Mouse (Mus musculus) CD8-positive naive resting alpha-beta T cell, adult 2 months (primary cell): ENCODE measurements at regions not wholly inside any gene's neighbourhood (a gene's known extent, or its start where the extent isn't known, plus 50 kb on each side); places are given as distances from the start of the nearest gene placed in this dataset.

Experiments used
- DNase-seq, 2 experiments: peaks; one replicate each; pipeline ENCODE4 v3.0.0; 2022; ENCODE audit warnings: low read depth in 2 of 2, low spot score in 2 of 2

DNA sequence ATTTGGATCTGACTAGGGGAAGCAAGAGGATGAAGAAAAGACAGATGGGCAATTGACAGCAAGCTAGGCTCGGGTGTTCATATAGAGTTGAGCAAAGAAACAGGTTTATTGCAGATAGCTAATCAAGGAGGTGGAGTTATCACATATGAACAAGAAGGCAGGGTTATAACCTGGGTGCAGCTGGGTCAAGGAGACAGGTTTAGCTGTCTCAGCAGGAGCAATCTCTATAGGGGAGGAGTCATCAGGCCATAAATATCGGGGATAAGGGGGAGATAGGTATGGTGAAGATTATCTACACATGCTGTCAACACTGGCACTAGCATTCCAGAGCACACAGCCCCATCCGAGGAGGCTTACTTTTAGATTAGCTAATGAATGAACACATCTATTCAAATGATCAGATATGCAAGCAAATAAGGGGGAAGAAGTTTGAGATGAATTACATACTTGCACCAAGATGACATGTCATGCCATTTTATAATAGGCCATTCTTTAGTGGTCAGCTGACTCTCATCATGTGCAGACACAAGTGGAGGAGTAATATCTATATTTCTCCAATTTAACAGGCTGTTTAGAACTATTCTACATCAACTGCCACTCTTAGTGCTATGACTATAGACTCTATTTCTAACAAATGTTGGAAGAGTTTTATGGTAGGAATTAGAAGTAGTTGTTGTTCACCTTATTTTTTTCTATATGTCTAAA is 76.9 kb downstream of the Lhx9 start:
- DNase-seq = no peak

DNA sequence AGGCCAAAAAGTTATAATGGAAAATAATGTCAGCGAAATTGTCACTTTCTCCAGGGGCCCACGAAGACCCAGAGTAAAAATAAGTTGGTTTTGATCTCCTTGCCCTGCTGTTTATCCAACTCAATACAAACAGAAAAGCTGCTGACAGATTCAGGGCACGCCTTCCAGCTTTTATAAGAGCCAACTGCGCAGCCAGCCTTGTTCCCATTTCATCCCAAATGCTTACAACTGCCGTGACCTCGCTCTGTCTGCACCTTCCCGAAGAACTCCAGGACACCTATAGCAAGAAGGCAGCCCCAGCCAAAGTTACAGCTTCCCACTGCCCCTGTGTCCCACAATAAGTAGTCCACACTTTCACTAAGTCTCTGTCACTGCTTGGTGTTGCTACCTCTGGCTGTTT is 85.5 kb downstream of the Lhx9 start:
- no peak for DNase-seq

DNA sequence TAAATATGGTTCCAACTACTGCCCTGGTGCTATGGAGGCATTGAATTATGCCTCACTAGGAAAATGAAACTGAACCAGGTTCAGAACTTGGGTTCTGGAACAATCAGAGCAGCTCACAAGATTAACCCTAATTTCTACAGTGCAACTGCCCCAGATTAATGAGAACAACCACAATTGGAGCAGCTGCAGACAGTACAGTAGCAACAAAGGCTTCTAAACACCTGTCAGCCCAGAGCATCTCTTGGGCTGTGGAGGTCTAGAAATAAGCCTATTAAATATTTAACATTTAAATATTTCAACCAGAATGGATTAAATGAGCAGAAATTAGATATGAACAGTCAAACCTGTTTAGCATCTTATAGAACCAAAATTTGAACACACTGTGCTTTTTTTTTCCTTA is 90.6 kb downstream of the Lhx9 start:
- no peak for DNase-seq

DNA sequence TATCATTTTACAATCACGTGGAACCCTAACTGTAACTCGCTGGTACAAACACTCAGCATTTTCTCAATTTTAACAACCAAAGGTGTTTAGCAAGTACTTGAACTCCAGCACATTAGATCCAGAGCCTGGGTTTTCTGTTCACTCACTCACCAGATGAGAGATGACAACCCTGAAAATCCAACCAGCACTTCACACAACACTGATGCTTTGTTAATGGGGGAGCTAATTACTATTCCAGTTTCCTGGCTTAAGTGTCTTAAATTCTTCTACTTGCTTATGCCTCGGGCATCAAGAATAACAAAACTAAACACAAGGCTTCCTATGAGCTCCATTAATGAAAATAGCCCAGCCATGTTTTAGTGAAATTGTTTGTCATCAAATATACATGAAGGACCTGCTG is 113.4 kb upstream of the Nek7 start:
- DNase-seq = no peak

DNA sequence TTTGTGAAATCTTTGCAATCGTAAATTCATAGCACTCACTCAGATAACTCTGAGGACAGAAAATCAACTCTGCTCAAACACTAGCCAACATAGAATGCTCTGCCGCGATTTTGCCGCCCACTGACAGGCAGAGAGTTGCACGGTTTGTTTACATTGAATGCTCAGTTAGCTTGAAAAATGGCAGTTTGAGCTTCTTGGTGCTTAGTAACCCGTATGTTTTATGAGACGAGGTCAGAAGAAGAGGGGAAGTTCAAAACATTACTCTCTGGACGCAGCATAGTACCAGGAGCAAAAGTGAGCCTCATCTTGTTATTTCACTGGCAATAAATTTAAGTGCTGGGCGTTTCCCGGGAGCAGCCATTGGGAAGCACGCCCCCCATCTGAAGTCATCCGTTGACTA is 111.1 kb upstream of the Nek7 start:
- DNase-seq = no peak

DNA sequence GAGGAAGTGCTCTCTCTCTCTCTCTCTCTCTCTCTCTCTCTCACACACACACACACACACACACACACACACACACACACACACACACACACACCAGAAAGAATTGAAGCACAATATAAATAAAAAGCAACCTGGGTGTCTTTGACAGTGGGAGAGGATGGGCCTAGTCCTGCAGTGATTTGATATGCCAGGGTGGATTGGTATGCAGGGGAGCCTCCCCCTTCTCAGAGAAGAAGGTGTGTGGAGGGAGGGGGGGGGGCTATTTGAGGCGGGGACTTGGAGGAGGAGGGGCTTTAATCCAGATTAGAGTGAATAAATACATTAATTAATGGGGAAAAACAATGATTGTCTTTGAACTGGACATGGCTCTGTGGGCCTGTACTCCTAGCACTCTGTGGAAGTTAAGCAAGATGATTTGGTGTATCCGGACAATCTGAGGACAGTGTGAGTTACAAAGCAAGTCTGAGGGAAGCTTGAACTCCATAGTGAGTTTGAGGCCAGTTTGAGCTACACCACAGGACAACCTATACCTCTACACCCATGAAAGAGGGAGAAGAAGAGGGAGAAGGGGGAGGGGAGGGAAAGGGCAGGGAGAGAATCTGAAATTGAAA is 109.3 kb upstream of the Nek7 start:
- no peak for DNase-seq

DNA sequence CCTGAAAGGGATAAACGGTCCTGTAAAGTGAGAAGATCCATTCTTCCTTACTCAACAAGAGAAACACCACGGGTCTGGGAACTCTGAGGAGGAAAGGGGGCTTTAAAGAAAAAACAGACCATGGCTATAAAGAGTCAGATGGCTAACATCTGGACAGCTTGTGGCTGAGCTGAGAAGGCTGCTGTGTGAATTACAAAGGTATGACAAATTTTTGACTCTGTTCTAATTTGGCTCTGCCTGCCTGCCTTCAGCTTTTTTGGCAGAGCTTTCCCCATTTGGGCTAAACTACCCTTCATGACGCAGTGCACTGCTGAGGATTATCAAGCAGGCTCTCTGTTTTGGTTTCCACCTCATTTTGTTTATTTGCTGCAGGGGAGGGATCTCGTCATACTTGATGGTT is 100.8 kb upstream of the Nek7 start:
- DNase-seq = no peak

DNA sequence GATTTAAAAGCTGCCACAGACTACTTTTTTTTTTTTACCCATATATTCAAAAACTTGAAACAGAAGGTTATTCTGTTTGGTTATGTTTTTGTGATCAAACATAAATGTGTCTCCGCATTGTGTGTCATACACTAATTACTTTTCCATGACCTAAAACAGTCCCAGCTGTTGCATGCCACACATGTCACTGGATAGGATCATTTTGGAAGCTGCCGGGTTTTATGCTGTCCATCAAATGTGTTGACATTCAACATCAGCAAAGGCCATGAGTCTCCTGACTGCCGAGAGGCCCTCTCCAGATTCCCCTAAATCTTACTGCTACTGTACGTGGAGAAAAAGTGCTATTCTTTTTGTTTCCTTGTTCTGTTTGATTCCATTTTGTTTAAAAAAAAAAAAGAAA is 99.4 kb upstream of the Nek7 start:
- no peak for DNase-seq

DNA sequence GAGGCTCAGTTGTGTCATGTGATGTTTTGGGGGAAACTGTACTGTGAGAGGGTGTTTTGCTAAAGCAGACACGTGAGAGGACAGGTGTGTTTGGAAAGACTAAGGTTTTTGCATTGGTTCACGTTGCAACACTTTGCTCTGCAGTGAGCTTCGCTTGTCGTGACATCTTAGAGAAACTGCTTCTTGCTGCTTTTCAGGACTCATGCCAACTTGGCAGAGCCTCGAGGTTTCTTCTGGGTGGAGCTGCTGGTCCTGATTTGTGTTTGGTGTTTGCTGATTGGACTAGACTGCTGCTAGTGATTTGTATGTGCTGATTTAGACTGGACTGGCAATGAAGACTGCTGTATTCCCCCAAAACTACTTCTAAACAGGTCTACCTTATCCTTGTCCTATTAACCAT is 97.0 kb upstream of the Nek7 start:
- DNase-seq = no peak

DNA sequence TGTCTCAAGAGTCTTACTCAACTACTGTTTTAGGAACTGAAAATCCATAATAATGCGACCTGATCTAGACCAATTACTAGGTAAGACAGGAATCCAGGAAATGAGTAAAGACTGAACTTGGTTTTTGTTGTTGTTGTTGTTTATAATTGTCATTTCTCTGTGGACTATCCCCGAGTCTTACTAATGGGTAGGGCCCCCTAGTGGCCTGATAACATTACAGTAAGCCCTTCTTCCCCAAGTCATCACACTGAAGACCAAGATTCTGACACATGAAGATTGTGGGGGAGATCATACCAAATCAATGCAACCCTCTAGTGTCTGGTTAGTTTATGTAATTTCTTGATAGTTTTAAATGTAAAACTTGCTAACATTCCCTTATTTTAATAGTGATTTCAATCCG is 95.2 kb upstream of the Nek7 start:
- DNase-seq = no peak

DNA sequence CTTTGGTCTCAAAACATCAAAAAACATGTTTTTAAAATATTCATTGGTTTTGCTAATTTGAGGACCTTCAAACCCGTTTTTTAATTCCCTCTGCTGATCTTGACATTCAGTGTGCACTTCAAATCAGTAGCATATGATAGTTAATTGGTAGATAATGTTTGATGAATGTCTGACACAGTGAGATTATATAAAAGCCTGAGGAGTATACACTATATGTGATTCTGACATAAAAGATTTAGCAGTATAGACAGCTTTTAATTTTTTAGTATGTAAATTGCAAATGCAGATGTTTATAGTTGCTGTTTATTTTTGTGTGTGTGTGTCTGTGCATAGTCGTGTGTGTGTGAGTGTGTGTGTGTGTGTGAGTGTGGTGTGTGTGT is 89.3 kb upstream of the Nek7 start:
- DNase-seq = no peak

DNA sequence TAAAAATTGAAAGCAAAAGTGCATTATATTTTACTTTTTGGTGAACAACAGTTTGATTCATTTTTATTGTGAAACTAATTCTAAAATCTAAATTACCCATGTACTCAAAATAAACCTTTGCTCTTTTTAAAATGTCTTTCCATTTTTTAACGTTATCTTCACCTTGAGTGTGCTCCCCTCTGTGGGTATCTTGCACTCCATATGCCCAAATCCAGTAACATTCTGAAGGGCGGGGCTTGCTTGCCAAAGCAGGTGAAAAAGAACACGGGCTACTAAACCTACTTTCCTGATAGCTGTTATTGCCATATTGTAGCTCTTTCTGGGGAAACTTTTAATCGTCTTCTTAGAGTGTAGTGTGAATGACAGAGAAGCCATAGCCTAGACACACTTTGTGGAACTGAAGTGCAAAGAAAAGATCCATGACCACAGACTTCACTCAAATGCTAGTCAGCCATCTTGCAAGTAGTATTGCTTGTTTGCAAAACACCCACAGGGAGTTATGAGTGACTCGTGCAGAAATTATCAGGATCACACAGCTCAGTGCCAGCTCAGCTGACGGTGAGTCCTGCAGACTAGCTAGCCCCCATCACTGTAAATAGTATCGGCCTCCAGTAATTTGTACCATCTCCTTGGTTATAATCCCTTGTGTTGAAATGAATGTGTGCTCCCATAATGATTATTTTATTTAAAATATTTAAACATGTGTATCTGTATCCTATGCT is 88.7 kb upstream of the Nek7 start:
- DNase-seq = no peak

DNA sequence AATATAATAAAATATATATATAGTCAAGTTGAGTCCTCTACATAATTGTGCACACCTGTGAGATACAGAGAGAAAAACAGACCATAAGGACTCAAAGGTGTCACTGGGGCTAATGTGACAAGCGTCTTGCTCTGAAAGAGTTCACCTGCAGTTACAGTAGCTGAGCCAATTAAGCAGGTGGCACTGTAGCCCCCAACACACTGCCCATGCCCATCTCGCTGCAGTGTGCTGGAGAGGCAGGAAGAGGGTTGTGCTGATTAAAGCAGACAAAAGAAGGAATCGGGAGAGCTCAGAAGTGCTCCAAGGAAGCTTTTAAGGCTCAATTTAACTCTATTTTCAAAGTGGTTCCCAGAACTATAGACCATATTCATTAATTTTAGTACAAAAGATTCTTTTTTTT is 88.0 kb upstream of the Nek7 start:
- DNase-seq = no peak

DNA sequence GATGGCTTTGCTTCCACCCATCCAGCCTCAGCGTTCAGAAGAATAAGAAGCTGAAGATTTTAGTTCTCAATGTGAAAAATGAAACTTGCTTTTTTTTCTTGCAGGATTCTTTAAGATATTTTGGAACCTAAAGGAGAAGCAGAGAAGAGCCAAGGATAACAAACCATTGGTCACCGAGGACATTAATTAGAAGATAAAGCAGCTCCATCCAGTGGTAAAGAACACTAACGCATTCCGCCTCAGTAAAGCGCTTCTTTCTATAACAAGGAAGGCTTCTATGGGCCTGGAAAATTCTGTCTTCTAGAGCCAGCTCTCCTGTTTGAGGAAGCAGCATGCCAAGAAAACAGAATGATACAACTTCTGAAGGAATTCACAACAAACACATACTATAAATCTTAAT is 83.3 kb upstream of the Nek7 start:
- no peak for DNase-seq

DNA sequence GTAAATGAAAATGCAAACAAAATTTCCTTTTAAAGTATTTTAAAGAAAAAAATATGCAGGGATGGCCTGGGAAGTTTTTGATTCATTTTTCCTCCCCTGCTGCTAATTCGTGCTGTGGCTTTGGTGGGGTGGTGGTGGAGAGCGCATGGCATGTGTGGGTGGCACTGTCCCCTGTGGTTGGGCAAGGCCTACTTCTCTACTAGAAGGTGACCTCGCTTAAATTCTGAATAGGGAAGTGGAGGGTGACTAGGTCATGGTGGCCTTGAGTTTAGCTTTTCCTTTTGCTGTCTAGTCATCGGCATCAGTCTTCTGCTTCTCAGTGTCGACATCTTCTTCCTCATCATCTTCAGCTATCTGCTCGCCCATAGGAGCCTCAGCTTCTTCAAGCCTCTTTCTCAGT is 69.3 kb upstream of the Nek7 start:
- no peak for DNase-seq

DNA sequence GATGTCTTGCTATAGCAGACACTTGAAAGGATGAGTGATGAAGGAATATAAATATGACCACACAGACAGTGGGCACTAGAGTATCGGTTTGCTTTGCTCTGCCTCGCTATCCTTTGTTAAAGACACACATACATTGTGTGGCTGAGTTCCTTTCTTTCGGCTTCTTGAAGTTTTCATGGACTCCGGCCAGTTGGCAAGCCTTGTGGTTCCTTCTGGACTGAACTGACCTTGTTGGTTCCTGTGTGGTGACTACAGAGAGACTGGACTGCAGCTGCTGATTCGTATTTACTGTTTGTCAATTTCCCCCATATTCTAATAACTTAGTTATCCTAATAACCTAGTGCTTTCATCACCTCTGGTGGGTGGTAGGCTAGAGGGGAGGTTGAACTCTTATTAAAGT is 66.8 kb upstream of the Nek7 start:
- DNase-seq = no peak

DNA sequence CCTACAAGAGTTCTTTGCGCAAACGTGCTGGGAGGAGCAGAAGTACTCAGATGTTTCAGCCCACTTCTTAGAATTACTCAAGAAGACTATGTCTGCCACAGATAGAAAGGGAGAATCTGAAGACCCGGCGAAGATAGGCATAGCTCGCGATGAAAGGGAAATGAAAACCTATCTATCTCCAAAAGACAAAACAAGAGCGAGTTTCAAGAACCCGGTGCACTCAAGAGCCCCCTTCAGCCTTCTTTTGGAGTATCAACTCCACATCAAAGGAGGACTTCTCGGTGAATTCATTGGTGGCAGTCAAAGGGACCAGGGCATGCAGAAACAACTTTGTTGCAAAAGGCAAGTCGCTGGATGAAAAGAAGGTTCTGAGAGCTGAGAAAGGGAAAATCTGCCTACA is 63.8 kb upstream of the Nek7 start:
- DNase-seq = peak; percentile 1 to 2

DNA sequence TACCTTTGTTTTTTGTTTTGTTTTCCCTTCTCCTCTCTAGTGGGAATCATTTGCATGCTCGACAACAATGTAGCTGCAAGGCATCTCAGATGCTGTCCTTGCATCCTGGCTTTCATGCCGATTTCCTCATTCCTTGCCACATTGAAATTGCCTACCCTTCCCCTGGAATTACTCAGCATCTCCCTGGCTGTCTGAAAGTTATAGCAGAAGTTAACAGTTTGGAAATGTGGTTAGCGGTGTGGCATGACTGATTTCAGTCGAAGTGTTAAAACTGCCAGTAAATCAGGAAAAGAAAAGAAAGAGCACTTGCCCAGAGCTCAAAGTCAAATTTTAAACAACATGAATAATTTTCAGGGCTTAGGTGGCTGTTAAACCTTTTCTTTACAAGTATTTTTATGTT is 62.0 kb upstream of the Nek7 start:
- no peak for DNase-seq

DNA sequence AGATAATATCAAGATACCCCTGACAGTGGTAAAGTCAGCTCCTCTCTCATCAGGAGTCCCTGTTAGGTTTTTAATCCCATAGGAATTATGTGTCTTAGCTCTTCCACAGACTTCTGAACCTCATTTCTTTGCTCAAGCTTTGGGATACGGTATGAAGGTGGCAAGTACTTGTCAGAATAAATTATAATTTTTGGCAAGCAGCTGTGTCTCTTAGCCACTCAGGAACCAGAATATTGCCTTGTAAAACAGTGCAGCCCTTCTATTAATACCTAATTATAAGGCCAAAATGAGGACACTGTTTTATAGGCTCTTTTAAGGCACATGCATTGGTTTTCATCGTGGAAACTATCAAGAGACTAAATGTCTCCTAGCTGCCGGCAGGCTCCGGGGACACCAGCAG is 54.3 kb upstream of the Nek7 start:
- DNase-seq = no peak
